Mouse (Mus musculus) erythroblast, embryonic 14.5 days (primary cell): ENCODE measurements around the gene Tmem205.

Experiments used
- GATA1 ChIP-seq: IDR thresholded peaks from 2 replicates; pipeline ENCODE4 v1.6.1; 2012; ENCODE audit warnings: low read length, inconsistent platforms, mixed read lengths
- TAL1 ChIP-seq: IDR thresholded peaks from 3 replicates; pipeline ENCODE4 v1.6.1; 2012; ENCODE audit warnings: low read length, inconsistent platforms, mixed read lengths

DNA sequence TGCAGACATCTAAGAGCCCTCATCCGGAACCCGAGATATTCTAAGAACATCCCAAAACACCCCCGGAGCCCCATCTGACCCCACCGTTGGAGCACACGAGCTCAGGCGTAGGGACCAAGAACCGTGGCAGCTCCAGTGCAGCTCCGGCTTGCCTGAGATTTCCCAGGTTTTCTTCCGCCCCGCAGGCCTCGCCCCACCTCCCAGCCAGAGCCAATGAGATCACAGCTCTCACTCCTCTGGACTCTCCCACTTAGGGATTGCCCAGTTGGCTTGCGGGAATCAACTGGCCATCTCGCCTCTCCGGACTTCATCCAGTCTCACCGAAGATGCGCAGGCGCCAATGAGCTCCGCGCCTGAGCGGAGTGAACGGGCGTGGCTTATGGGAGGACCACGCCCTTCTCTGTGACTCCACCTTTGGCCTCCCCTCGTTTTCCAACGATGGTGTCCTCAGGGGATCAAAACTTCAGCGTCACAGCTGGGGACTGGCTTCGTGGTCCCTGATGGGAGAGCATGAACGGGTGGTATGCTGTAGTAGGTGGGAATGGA lies at the start of gene Tmem205, which contains the start of gene Ccdc159:
- TF ChIP-seq TAL1 (no peak), GATA1 (no peak)
